Mouse (Mus musculus) MEL (cell line): ENCODE measurements around the gene Fam71a.

ENCODE experiments used
- CTCF ChIP-seq, 3 experiments: IDR thresholded peaks in 2 of 3; conservative IDR thresholded peaks in 1 of 3; 2 replicates each; pipeline ENCODE4 v1.5.1; 2011 to 2012; ENCODE audit warnings: low read length in 3 of 3, low read depth in 2 of 3, mild to moderate bottlenecking in 2 of 3, improper control_type of control experiment in 1 of 3, inconsistent platforms in 1 of 3, mixed read lengths in 1 of 3, moderate library complexity in 1 of 3; ENCODE audit not compliant: control insufficient read depth in 1 of 3, insufficient read depth in 1 of 3, poor library complexity in 1 of 3, severe bottlenecking in 1 of 3
- ELF1 ChIP-seq: IDR thresholded peaks from 2 replicates; pipeline ENCODE4 v1.6.1; 2014; ENCODE audit warnings: low read depth, mild to moderate bottlenecking, inconsistent platforms, low read length, improper control_type of control experiment, moderate library complexity
- EP300 ChIP-seq, 2 experiments: IDR thresholded peaks; 2 replicates each; pipeline ENCODE4 v1.6.1; 2011; ENCODE audit warnings: improper control_type of control experiment in 2 of 2, low read length in 2 of 2, low read depth in 1 of 2, mild to moderate bottlenecking in 1 of 2
- GATA1 ChIP-seq: IDR thresholded peaks from 2 replicates; pipeline ENCODE4 v1.6.1; 2011; ENCODE audit warnings: low read depth, low read length, improper control_type of control experiment
- MAFK ChIP-seq: IDR thresholded peaks from 2 replicates; pipeline ENCODE4 v1.6.1; 2011; ENCODE audit warnings: low read depth, mild to moderate bottlenecking, low read length, improper control_type of control experiment, borderline replicate concordance
- MAX ChIP-seq: IDR thresholded peaks from 2 replicates; pipeline ENCODE4 v1.6.1; 2011; ENCODE audit warnings: low read length, improper control_type of control experiment
- MYC ChIP-seq: IDR thresholded peaks from 2 replicates; pipeline ENCODE4 v1.6.1; 2011; ENCODE audit warnings: low read depth, mild to moderate bottlenecking, low read length, improper control_type of control experiment, moderate library complexity
- NELFE ChIP-seq: IDR thresholded peaks from 2 replicates; pipeline ENCODE4 v1.6.1; 2011; ENCODE audit warnings: low read depth, low read length, improper control_type of control experiment
- POLR2A ChIP-seq, 2 experiments: IDR thresholded peaks; 2 replicates each; pipeline ENCODE4 v1.6.1; 2011 to 2012; ENCODE audit warnings: low read length in 2 of 2, mild to moderate bottlenecking in 2 of 2, control low read depth in 1 of 2, improper control_type of control experiment in 1 of 2, low read depth in 1 of 2, moderate library complexity in 1 of 2; ENCODE audit not compliant: control insufficient read depth in 1 of 2, insufficient read depth in 1 of 2, poor library complexity in 1 of 2
- POLR2AphosphoS2 ChIP-seq: IDR thresholded peaks from 2 replicates; pipeline ENCODE4 v1.6.1; 2011; ENCODE audit warnings: low read length, improper control_type of control experiment
- POLR2AphosphoS5 ChIP-seq: IDR thresholded peaks from 2 replicates; pipeline ENCODE4 v1.6.1; 2012; ENCODE audit warnings: low read depth, borderline replicate concordance, mild to moderate bottlenecking, inconsistent platforms, low read length, moderate library complexity, mixed read lengths
- TCF12 ChIP-seq: IDR thresholded peaks from 2 replicates; pipeline ENCODE4 v1.6.1; 2014; ENCODE audit warnings: low read depth, mild to moderate bottlenecking, inconsistent platforms, low read length, improper control_type of control experiment, moderate library complexity
- ZNF384 ChIP-seq: IDR thresholded peaks from 2 replicates; pipeline ENCODE4 v1.6.1; 2012; ENCODE audit warnings: low read depth, mild to moderate bottlenecking, inconsistent platforms, low read length, improper control_type of control experiment

- no peak for TF ChIP-seq GATA1
- no peak for TF ChIP-seq POLR2A (IDR thresholded peaks at IDR 0.05; ENCODE audit: control insufficient read depth in 1 of 2, insufficient read depth in 1 of 2, low read depth in 1 of 2, low read length in 2 of 2, poor library complexity in 1 of 2)
- no peak for TF ChIP-seq MYC
- TF ChIP-seq MAX: no peak
- TF ChIP-seq CTCF (IDR thresholded peaks at IDR 0.05 in 2 of 3, conservative IDR thresholded peaks at IDR 0.05 in 1 of 3; ENCODE audit: control insufficient read depth in 1 of 3, insufficient read depth in 1 of 3, low read depth in 2 of 3, low read length in 3 of 3, poor library complexity in 1 of 3, severe bottlenecking in 1 of 3): no peak
- TF ChIP-seq POLR2AphosphoS5: no peak
- no peak for TF ChIP-seq TCF12
- TF ChIP-seq ELF1: no peak
- TF ChIP-seq NELFE: no peak
- no peak for TF ChIP-seq EP300 (IDR thresholded peaks at IDR 0.05; ENCODE audit: low read depth in 1 of 2, low read length in 2 of 2)
- no peak for TF ChIP-seq MAFK
- no peak for TF ChIP-seq ZNF384
- no peak for TF ChIP-seq POLR2AphosphoS2
Observed at GRCm38 (mm10) chr1:191197916-191198315, 33.3 kb upstream of the Fam71a start.
